Mouse (Mus musculus): ENCODE data around the gene Rffl.

Rffl gene

DNA sequence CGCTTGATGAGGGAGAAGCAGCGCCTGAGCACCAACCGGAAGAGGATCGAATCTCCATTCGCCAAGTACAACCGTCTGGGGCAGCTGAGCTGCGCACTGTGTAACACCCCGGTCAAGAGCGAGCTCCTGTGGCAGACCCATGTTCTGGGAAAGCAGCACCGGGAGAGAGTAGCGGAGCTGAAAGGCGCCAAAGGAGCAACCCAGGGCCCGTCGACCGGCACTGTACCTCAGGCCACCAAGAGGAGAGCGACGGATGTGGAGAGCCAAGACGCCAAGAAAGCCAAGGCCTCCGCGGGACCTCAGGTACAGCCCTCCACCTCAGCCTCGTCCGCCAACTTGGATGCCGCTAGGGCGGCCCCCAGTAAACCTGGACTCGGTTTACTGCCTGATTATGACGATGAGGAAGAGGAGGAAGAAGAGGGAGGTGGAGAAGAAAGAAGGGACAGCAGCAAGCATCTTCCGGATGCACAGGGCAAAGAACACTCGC lies 106.5 kb downstream of the Rffl start:
- DNase-seq (ENCODE audit: low spot score in 2 of 2), result no peak

DNA sequence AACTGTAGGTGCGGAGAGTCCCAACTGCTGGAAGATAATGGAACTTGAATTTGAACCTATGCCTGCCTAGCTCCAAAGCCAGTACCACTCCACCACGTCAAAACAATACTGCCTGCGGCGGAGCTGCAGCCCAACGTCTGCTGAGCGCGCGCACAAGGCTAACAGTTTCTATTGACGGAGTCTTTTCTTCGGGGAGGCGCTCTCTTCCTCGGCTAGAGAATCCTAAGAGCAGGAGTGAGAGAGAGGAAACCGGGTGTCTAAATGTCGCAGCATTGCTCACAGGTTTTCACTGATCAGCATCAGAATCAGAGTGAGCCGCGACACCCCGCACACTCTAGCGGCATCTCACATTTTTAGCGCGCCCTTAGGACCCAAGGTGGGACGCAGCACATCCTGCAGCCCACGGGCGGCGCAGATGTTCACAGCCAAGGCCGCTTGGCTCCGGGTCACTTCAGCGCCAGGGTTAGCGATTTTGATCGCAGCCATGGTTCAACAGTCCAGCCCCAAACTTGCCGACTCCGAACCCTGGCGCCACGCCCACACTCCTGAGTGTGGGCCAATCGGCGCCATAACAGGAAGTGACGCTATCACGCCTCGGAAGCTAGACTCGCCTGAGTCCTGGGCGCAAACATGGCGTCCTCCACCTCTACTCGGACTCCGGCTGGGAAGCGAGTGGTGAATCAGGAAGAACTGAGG lies 107.1 kb downstream of the Rffl start, which contains the start of the genes Cct6b and Zfp830:
Gene Cct6b, minus strand, starts transcription at position 580 of the 696 bp plus-strand sequence.
Gene Zfp830, plus strand, starts transcription at position 604 of the 696 bp plus-strand sequence.
- peak; percentile 83 to 90 for DNase-seq (ENCODE audit: low spot score in 2 of 2)

DNA sequence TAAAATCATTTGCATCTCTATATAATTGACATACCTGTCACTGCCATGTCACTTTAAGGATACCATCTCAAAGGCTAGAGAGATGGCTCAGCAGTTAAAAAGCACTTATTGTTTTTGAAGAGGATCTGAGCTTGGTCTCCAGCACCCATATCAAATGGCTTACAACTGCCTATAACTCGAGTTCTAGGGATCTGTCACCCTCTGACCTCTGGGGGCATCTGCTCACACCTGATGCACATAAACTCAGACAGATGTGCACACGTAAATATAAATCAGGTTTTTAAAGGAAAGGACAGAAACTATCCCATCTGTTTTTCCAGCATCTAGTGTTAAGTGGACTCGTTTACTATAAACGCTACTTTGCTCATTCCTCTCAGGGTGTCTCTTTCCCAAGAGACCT lies 107.7 kb downstream of the Rffl start:
- DNase-seq (ENCODE audit: low spot score in 2 of 2), result no peak

DNA sequence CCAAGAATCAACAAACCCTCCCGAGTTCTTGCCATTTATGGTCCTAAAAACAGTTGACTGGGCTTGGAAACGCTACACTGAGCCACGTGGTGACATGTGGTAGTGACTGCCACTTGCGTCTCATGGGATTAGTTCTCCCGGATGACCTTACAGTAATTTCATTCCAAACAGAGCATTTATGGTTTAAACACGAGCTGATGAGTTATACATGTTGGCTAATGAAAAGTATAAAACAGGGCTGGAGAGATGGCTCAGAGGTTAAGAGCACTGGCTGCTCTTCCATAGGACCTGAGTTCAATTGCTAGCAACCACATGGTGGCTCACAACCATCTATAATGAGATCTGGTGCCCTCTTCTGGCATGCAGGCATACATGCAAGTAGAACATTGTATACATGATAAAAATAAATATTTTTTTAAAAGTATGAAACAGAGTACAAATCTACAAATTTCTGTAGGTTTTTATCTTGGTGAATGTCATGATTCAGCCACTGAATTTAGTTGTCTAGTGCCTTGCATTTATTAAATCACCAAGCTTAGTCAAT lies 108.7 kb downstream of the Rffl start:
- DNase-seq (ENCODE audit: low spot score in 2 of 2), result no peak

DNA sequence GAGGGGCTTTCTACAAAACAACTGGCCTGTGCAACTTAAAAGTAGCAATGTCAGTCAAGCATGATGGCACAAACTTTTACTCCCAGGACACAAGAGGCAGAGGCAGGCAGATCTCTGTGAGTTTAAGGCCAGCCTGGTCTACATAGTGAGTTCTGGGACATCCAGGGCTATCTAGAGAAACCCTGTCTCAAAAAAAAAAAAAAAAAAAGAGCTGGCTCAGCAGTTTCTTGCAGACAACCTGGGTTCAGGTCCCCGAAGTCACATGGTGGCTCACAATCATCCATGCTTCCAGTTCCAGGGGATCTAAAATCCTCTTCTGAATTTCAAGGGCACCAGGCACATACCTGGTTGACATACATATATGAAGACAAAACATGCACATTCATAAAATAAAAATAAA lies 115.1 kb downstream of the Rffl start:
- no peak for DNase-seq (ENCODE audit: low spot score in 2 of 2)

Data from frontal cortex, postnatal 25 days (tissue).